Mouse (Mus musculus): ENCODE data around the gene AC161166.1.

DNA sequence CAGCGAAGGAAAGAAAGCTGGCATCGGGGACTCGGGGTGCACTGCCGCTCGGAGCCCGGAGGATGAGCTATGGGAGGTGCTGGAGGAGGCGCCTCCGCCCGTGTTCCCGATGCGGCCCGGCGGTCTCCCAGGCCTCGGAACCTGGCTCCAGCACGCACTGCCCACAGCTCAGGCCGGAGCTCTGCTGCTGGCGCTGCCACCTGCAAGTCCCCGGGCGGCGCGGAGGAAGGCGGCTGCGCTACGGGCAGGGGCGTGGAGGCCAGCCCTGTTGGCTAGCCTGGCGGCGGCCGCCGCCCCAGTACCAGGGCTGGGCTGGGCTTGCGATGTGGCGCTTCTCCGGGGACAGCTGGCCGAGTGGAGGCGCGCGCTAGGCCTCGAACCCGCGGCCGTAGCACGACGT, 21.6 kb upstream of the AC161166.1 start:
- no peak for TF ChIP-seq CTCF (IDR thresholded peaks at IDR 0.05)
- no peak for TF ChIP-seq EP300 (IDR thresholded peaks at IDR 0.05)

All from lung, postnatal 0 days (tissue).